Mouse (Mus musculus) lung, embryonic 15.5 days (tissue): ENCODE measurements around the gene Klk9. TPM values are rescaled to one million over a fixed set of nuclear protein-coding genes. Genes with fewer than 3 reads are reported as not detected.
A peak's percentile ranks its signal among the peaks of the same experiment; 100 is the strongest.

Source experiments
- ATAC-seq: fragments of 200-750 bp; cut with Nextera tagmentation; 2 replicates; pipeline ENCODE4 v1.8.0; 2017; ENCODE audit warnings: moderate number of reproducible peaks, borderline replicate concordance; ENCODE audit not compliant: low FRiP score, low TSS enrichment; ENCODE audit errors: extremely low read depth
- H3K27ac ChIP-seq: fragments of 300-500 bp; sonication (generic); 2 replicates; pipeline ENCODE4 v1.5.1; 2015; ENCODE audit warnings: moderate library complexity, mild to moderate bottlenecking, inconsistent platforms
- H3K27me3 ChIP-seq: fragments of 300-500 bp; sonication (generic); 2 replicates; pipeline ENCODE4 v1.6.1; 2015; ENCODE audit warnings: inconsistent platforms
- H3K36me3 ChIP-seq: fragments of 300-500 bp; sonication (generic); 2 replicates; pipeline ENCODE4 v1.6.1; 2015; ENCODE audit warnings: inconsistent platforms
- H3K4me1 ChIP-seq: fragments of 300-500 bp; sonication (generic); 2 replicates; pipeline ENCODE4 v1.6.1; 2015; ENCODE audit warnings: inconsistent platforms
- H3K4me2 ChIP-seq: fragments of 300-500 bp; sonication (generic); 2 replicates; pipeline ENCODE4 v1.6.1; 2015; ENCODE audit warnings: inconsistent platforms, mild to moderate bottlenecking, moderate library complexity
- H3K4me3 ChIP-seq: fragments of 300-500 bp; sonication (generic); 2 replicates; pipeline ENCODE4 v1.5.1; 2015; ENCODE audit warnings: mild to moderate bottlenecking, inconsistent platforms
- H3K9ac ChIP-seq: fragments of 300-500 bp; sonication (generic); 2 replicates; pipeline ENCODE4 v1.6.1; 2015; ENCODE audit warnings: inconsistent platforms
- H3K9me3 ChIP-seq: fragments of 300-500 bp; sonication (generic); 2 replicates; pipeline ENCODE4 v1.6.1; 2016; ENCODE audit warnings: inconsistent platforms
- WGBS: fragments of 180-500 bp; shearing (Covaris S2); methylation state at CpG from one replicate; pipeline ENCODE4 v1.1.7; 2015; 5-methylcytosine and 5-hydroxymethylcytosine counted together
- polyA plus RNA-seq: library from polyadenylated mRNA; unstranded; fragments of >200 nt; fragmentation: Nextera tagmentation; extraction: Ambion mirVana; gene quantifications from 2 replicates; pipeline ENCODE4 v1.2.1, GENCODE M21; 2015

Gene Klk9
- polyA plus RNA-seq, 1 experiment from 2014 or later, result 0.16 TPM

DNA sequence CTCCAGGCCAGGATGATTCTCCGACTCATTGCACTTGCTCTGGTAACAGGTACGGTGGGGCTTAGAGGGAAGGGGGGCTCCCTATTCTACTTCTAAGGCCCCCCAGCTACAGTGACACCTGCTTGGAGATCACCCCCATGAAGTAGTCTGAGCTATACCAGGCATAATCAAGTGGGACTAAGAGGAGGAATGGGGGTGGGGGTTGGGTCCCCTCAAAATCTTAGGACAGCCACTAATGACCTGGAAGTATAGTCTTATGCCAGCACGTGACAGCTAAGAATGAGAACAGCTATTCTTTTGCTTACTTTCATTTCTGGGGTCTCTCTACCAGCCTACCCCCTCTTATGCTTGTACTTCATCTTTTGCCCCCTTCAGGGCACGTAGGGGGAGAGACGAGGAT lies 15.2 kb upstream of the Klk9 start:
- no peaks in the 10 kb centered on the region for H3K36me3 ChIP-seq
- WGBS, result 70% methylated on average over 5 of the region's 5 CpGs
- no peak overlapping the region for H3K9ac ChIP-seq
- no peaks in the 10 kb centered on the region for H3K9me3 ChIP-seq
- no peak overlapping the region for H3K27ac ChIP-seq
- H3K4me2 ChIP-seq, result no peak overlapping the region
- no peaks in the 10 kb centered on the region for H3K27me3 ChIP-seq
- no peak for ATAC-seq
- H3K4me3 ChIP-seq, result no peak overlapping the region
- 0 out of 2 replicates have a peak, but pooled peaks cover 7% of the 10 kb centered on the region for H3K4me1 ChIP-seq

DNA sequence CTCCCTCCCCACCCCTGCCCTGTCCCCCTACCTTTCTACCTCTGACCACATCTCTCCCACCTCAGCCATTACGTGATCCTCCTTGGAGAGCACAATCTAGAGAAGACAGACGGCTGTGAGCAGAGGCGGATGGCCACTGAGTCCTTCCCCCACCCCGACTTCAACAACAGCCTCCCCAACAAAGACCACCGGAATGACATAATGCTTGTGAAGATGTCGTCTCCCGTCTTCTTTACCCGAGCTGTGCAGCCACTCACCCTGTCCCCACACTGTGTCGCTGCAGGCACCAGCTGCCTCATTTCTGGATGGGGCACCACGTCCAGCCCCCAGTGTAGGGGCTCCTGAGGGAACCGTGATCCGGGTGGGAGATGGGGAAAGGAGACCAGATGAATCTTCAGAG lies 14.3 kb upstream of the Klk9 start:
- Histone ChIP-seq H3K27ac (no peak overlapping the region), H3K27me3 (no peaks in the 10 kb centered on the region), H3K4me3 (no peak overlapping the region), H3K9ac (no peak overlapping the region), H3K4me1 (0 out of 2 replicates have a peak, but pooled peaks cover 7% of the 10 kb centered on the region), H3K9me3 (no peaks in the 10 kb centered on the region), H3K4me2 (no peak overlapping the region), H3K36me3 (no peaks in the 10 kb centered on the region)
- ATAC-seq, result no peak
- 81% methylated on average over 12 of the region's 12 CpGs for WGBS

DNA sequence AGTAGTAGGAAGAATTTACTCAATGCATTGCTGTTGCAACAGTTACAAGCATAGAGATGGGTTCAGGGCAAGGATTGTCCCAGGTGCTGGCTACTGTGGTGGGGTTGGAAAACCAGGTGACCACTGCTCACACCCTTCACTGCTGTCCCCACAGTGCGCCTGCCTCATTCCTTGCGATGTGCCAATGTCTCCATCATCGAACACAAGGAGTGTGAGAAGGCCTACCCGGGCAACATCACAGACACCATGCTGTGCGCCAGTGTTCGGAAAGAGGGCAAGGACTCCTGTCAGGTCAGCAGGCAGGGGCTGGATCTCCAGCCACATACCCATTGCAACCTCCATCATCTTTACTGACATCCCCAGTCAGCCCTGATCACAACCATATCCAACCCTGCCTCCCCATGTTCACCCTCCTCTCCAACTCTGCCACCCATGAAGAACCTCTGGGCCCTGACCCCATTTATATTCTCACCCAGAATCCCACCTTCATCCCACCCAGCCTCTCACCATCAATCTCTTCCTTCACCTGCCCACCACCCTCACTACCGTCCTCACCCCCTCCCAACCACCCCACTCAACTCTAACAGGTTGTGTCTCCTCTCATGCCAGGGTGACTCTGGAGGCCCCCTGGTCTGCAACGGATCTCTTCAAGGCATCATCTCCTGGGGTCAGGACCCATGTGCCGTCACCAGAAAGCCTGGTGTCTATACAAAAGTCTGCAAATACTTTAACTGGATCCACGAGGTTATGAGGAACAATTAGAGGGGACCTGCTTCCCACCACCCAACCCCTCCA lies 13.3 kb upstream of the Klk9 start:
- Histone ChIP-seq H3K27me3 (peaks cover 5% of the 10 kb centered on the region), H3K36me3 (no peaks in the 10 kb centered on the region), H3K9ac (no peak overlapping the region), H3K4me3 (no peak overlapping the region), H3K9me3 (no peaks in the 10 kb centered on the region), H3K4me1 (0 out of 2 replicates have a peak, but pooled peaks cover 7% of the 10 kb centered on the region), H3K27ac (no peak overlapping the region), H3K4me2 (no peak overlapping the region)
- no peak for ATAC-seq
- 85% methylated on average over 10 of the region's 10 CpGs for WGBS

DNA sequence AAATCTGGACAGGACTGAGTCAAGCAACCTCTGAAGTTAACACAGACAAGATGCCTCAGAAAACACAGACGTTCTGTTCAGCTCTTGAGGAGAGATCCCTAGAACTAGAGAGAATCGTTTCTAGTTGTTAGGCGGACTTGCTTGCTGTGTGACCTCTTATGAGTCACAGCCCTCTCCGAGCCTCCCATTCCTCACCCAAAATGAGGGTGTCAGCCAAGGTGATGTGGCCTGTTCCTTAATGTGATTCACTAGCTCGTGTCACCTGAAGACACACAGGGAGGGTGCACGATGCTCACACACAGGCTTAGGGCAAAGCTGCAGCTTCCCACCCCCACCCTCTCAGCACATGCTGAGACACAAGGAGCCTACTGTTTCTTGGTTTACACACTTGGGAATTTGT lies 11.4 kb upstream of the Klk9 start:
- no peak for ATAC-seq
- no peak overlapping the region for H3K27ac ChIP-seq
- 0 out of 2 replicates have a peak, but pooled peaks cover 7% of the 10 kb centered on the region for H3K4me1 ChIP-seq
- H3K27me3 ChIP-seq, result peaks cover 13% of the 10 kb centered on the region
- no peaks in the 10 kb centered on the region for H3K36me3 ChIP-seq
- no peak overlapping the region for H3K4me2 ChIP-seq
- H3K4me3 ChIP-seq, result no peak overlapping the region
- no peaks in the 10 kb centered on the region for H3K9me3 ChIP-seq
- H3K9ac ChIP-seq, result no peak overlapping the region
- WGBS, result 33% methylated on average over 6 of the region's 6 CpGs

DNA sequence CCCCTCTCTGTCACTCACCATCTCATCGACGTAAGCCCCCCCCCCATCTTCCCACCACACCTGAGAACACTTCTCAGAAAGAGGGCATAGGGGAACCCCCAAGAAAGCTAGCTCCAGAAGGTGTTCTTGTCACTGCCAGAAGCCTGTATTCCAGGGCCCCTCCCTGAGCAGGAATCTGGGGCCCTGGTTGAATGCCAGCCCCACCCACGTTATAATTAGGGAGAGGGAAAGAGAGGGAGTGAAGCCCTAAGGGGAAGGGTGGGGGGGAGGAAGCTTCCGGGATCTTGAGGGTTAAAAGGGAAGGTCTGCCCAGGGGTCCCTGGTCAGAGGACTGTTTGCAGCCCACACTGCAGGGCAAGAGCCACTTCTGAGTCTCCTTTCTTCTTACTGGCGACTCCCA lies 10.9 kb upstream of the Klk9 start, which contains the start of gene Klk10:
TSS of gene Klk10 (plus strand) at position 290 of the 400 bp plus-strand sequence.
- H3K4me3 ChIP-seq, result no peak within 1 kb of the TSS
- WGBS, result 40% methylated on average over 5 of the region's 5 CpGs
- H3K4me1 ChIP-seq, result 0 out of 2 replicates have a peak, but pooled peaks cover 7% of the 10 kb centered on the region
- no peak within 1 kb of the TSS for H3K27ac ChIP-seq
- H3K4me2 ChIP-seq, result no peak within 1 kb of the TSS
- H3K9me3 ChIP-seq, result no peaks in the 10 kb centered on the region
- H3K27me3 ChIP-seq, result peaks cover 13% of the 10 kb centered on the region
- ATAC-seq, result no peak
- H3K9ac ChIP-seq, result no peak within 1 kb of the TSS
- no peaks in the 10 kb centered on the region for H3K36me3 ChIP-seq

DNA sequence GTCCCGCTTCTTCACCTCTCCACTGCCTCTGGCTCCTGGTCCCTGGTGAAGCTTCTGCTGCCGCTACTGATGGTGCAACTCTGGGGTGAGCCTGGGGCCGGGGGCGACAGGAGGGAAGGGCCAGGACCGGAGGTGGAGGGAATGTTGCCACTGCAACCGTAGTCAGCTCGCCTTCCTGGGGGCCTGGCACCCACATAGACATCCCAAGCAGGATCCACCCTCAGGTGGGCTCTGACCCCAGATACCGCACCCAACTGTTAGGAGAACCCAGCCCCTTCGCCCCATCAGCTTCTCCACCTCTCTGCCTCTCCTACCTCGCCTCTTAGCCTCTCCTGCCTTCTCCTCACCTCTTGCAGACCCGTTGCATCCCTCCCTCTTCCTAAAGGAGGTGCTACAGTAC lies 10.2 kb upstream of the Klk9 start:
- H3K9me3 ChIP-seq, result no peaks in the 10 kb centered on the region
- H3K4me2 ChIP-seq, result no peak overlapping the region
- no peaks in the 10 kb centered on the region for H3K36me3 ChIP-seq
- H3K4me1 ChIP-seq, result 0 out of 2 replicates have a peak, but pooled peaks cover 7% of the 10 kb centered on the region
- H3K27ac ChIP-seq, result no peak overlapping the region
- WGBS, result 77% methylated on average over 11 of the region's 11 CpGs
- no peak for ATAC-seq
- no peak overlapping the region for H3K9ac ChIP-seq
- peaks cover 13% of the 10 kb centered on the region for H3K27me3 ChIP-seq
- no peak overlapping the region for H3K4me3 ChIP-seq

DNA sequence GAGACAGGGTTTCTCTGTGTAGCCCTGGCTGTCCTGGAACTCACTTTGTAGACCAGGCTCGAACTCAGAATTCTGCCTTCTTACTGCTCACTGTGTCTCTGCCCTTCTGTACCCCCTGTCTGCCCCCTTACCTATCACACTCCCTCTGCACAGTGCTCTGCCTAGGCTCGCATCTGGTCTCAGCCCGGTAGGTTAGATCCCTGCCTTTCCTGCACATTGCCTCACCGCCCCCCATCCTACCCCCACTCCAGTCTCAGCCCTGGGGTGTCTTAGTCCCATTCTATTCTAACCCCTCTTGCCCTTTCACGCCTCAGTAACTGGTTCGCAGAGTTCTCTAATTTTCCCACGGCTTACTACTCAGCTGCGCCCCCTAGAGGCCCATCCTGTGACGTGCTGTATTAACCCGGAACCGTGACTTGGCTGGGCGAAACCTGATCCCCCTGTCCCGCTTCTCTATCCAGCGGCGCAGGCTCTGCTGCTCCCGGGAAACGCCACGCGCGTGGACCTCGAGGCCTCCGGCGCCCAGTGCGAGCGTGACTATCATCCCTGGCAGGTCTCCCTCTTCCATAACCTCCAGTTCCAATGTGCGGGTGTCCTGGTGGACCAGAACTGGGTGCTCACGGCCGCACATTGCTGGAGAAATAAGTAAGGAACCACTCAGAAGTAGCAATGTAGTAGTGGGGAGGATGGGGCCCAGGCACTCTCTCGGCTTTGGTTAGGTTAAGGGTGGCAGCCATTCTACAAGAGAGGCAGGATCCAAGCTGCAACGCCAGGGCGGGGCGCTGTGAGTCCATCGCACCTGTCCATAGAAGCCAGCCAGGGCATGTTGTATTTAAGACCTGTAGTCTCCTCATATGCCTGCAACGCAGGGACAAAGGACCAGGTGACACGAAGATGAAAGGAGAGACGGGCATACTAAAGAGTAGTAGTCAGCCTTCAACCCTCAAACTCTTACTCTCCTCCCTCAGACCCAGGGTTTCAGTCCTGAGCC lies 9.1 kb upstream of the Klk9 start:
- 0 out of 2 replicates have a peak, but pooled peaks cover 7% of the 10 kb centered on the region for H3K4me1 ChIP-seq
- no peaks in the 10 kb centered on the region for H3K36me3 ChIP-seq
- peak; percentile 35; the same call in 1 of the 2 replicates for ATAC-seq
- WGBS, result 8% methylated on average over 36 of the region's 36 CpGs
- no peaks in the 10 kb centered on the region for H3K9me3 ChIP-seq
- H3K9ac ChIP-seq, result peak overlapping the region; percentile 34; the same call in 1 of the 2 replicates
- peak overlapping the region; percentile 28; the same call in 1 of the 2 replicates for H3K4me3 ChIP-seq
- no peak overlapping the region for H3K27ac ChIP-seq
- peaks cover 13% of the 10 kb centered on the region for H3K27me3 ChIP-seq
- H3K4me2 ChIP-seq, result peak overlapping the region; percentile 65

DNA sequence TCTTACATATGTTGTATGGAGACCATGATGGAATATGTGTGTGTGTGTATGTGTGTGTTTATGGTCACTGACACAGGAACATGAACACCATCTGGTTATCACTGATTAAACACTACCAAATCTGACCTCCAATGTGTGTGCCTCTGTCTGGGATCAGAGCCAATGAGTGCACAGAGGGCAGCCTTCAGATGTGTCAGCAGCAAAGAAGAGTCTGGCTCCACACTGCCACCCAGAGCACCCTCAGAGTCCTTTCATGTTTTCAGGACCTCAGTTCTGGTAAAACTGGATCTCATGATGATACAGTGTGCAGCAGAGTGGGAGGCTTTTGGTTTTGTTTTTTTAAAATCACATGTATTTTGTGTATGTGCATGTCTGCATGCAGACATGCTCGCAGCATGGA lies 6.4 kb upstream of the Klk9 start:
- Histone ChIP-seq H3K27me3 (peaks cover 13% of the 10 kb centered on the region), H3K27ac (no peak overlapping the region), H3K9ac (no peak overlapping the region), H3K9me3 (no peaks in the 10 kb centered on the region), H3K4me1 (0 out of 2 replicates have a peak, but pooled peaks cover 7% of the 10 kb centered on the region), H3K36me3 (no peaks in the 10 kb centered on the region), H3K4me2 (no peak overlapping the region), H3K4me3 (no peak overlapping the region)
- WGBS, result 74% methylated on average over 1 of the region's 1 CpGs
- ATAC-seq, result no peak

DNA sequence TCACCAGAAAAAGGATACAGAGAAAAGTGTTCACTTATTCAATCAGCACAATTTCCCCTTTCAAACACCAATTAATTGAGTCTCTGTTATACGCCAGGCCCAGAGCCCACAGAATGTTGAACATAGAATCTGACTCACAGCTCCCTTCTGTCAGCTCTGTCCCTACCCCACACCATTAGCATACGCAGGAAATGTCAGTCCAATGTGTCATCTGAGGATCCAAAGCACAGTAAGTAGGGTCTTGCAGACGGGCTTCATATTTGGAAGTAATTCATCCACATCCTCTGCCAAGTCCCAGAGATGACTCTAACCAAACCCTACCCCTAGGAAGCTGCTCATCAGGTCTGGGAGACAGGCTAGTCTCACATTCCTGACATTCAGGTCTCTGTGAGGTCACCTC lies 3.6 kb upstream of the Klk9 start:
- WGBS, result 63% methylated on average over 3 of the region's 3 CpGs

DNA sequence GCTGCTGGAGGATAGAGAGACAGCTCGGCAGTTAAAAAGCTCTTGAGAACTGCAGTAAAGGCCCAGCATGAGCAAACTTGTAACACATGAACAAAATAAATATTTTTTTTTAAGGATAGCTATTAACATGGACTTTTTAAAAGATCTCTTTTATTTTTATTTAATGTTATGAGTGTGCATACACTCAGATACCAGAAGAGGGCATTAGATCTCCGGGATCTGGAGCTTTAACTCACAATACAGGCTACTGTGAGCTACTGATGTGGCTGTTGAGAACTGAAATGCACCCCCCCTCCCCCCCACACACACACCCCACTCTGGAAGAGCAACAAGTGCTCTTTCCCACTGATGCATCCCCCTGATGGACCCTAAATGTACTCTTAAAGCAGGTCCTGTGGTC lies 2.4 kb upstream of the Klk9 start:
- Histone ChIP-seq H3K36me3 (no peaks in the 10 kb centered on the region), H3K9ac (no peak overlapping the region), H3K27ac (no peak overlapping the region), H3K4me1 (no peaks in the 10 kb centered on the region), H3K4me3 (no peak overlapping the region), H3K4me2 (no peak overlapping the region), H3K9me3 (no peaks in the 10 kb centered on the region), H3K27me3 (peaks cover under 1% of the 10 kb centered on the region; the same call in 1 of the 2 replicates)
- no peak for ATAC-seq
- 52% methylated on average over 2 of the region's 2 CpGs for whole genome bisulfite sequencing

More for the DNA sequence above, 3.6 kb upstream of the Klk9 start:
- Histone ChIP-seq H3K9ac (no peak overlapping the region), H3K9me3 (no peaks in the 10 kb centered on the region), H3K27ac (no peak overlapping the region), H3K4me3 (no peak overlapping the region), H3K36me3 (no peaks in the 10 kb centered on the region), H3K27me3 (peaks cover 11% of the 10 kb centered on the region), H3K4me2 (no peak overlapping the region), H3K4me1 (no peaks in the 10 kb centered on the region)
- no peak for ATAC-seq

DNA sequence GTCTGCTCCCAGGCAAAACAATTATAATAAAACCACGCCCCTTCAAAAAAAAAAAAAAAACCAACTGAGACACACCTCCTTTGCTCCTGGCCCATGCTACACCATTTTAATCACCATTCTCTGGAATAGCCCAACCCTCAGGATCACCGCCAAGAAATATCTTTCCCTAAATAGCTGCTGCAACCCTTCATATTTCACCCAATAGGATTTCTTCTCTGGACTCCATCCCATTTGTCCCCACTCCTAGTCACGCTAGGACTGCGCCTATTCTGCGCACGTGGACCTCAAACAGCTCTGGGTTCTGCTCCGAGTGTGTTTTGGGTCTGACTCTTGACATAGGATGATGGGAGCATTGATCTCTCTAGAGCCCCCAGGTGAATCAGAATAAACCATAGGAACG lies 4.7 kb downstream of the Klk9 start:
- no peak for ATAC-seq
- 2% methylated on average over 8 of the region's 8 CpGs for WGBS
- peaks cover 9% of the 10 kb centered on the region; the same call in 1 of the 2 replicates for H3K27me3 ChIP-seq
- H3K4me3 ChIP-seq, result peak overlapping the region; percentile 55
- no peak overlapping the region for H3K27ac ChIP-seq
- no peaks in the 10 kb centered on the region for H3K36me3 ChIP-seq
- peak overlapping the region; percentile 87 for H3K4me2 ChIP-seq
- no peaks in the 10 kb centered on the region for H3K9me3 ChIP-seq
- 0 out of 2 replicates have a peak overlapping the region, but pooled peaks have one; percentile 38 for H3K9ac ChIP-seq
- peaks cover 22% of the 10 kb centered on the region for H3K4me1 ChIP-seq
